9 mouse cellular contexts compared by ENCODE assay signal in genomic region chr7:83632682-83633120, GRCm38 (mm10). TPM values are rescaled to one million over a fixed set of nuclear protein-coding genes. Genes with fewer than 3 reads are reported as not detected.
DNase-seq lines count a peak whose midpoint lies in the region; ATAC-seq and TF ChIP-seq lines count a peak whose summit lies in the region.
"Had no signal": no experiment of that assay in that cellular context is flagged by ENCODE, and none has a peak within 500 bp of the region (broad histone marks: within the 10 kb centered on the region; RNA-seq: fewer than 3 reads in every experiment).

No protein-coding gene starts in this region.

- DNase-seq in heart, adult 2 months, result no peak
- no peak for DNase-seq in heart, postnatal 10 days
- DNase-seq in CH12.LX (ENCODE audit: extremely low read depth), result no peak
- no peak for DNase-seq in forebrain, embryonic 14.5 days (ENCODE audit: low spot score)
- no peak for DNase-seq in thymus, adult 18-20 months
- no peak for DNase-seq in thymus, postnatal 10 days (ENCODE audit: low spot score in 2 of 2)
- DNase-seq in embryo, embryonic 10 days (ENCODE audit: low spot score), result no peak

- dilution Hi-C loops in CH12.LX (cut with MboI; ENCODE audit: extremely low pct_ligation_motif_present, extremely low pct_unique_long_range_greater_than_20kb, low sequenced_read_pairs), result no loop called here

- intact Hi-C loops in heart, adult 2 months (cut with DNase I), result loop anchor here (2.0 to 10.0 kb wide), 3 partner anchors 20 to 768 kb away; partner anchors contain the start of genes Mesd, Mex3b and Tlnrd1
- intact Hi-C loops in heart, postnatal 10 days (cut with DNase I), result loop anchor here (2.0 kb wide), 1 partner anchor 18 kb away; no protein-coding TSS in a partner anchor

- 29% methylated on average over 6 of the region's 6 CpGs for WGBS in heart, adult 2 months
- 62% methylated on average over 6 of the region's 6 CpGs for WGBS in forebrain, embryonic 14.5 days
- WGBS in liver, embryonic 15.5 days (ENCODE audit: insufficient replicate concordance), result 55% methylated on average over 6 of the region's 6 CpGs

- no peak for TF ChIP-seq CTCF in heart, adult 2 months (IDR thresholded peaks at IDR 0.05)
- TF ChIP-seq CTCF in CH12.LX (conservative IDR thresholded peaks at IDR 0.05 in 1 of 2, IDR thresholded peaks at IDR 0.05 in 1 of 2; ENCODE audit: low read depth in 2 of 2, low read length in 2 of 2), result no peak

- TF ChIP-seq RAD21 in CH12.LX (IDR thresholded peaks at IDR 0.05; ENCODE audit: low read depth, low read length), result no peak

- no peak for TF ChIP-seq POLR2A in heart, adult 2 months (IDR thresholded peaks at IDR 0.05; ENCODE audit: insufficient read depth, low read depth, low read length)
- no peak for TF ChIP-seq POLR2A in CH12.LX (IDR thresholded peaks at IDR 0.05; ENCODE audit: low read depth, low read length)

- peaks cover 6% of the 10 kb centered on the region for H3K4me1 ChIP-seq in heart, adult 2 months (ENCODE audit: control insufficient read depth, insufficient read depth, low read length)
- H3K4me1 ChIP-seq in CH12.LX (ENCODE audit: control insufficient read depth in 1 of 2, insufficient read depth in 2 of 2), result peaks cover 11 to 69% of the 10 kb centered on the region in 2 experiments
- 0 out of 2 replicates have a peak, but pooled peaks cover 2% of the 10 kb centered on the region for H3K4me1 ChIP-seq in forebrain, embryonic 14.5 days (ENCODE audit: control insufficient read depth, insufficient read depth, low read length)
- H3K4me1 ChIP-seq in liver, embryonic 15.5 days (replicated peaks), result peaks cover 32% of the 10 kb centered on the region

- H3K4me2 ChIP-seq in CH12.LX (ENCODE audit: insufficient read depth, low read depth, poor library complexity, severe bottlenecking), result peak overlapping the region; percentile 96
- H3K4me2 ChIP-seq in forebrain, embryonic 14.5 days (ENCODE audit: low read length), result peak overlapping the region; percentile 65
- peak overlapping the region; percentile 85 for H3K4me2 ChIP-seq in liver, embryonic 15.5 days

- no peaks in the 10 kb centered on the region for H3K79me2 ChIP-seq in heart, adult 2 months (replicated peaks; ENCODE audit: control insufficient read depth, insufficient read depth, low read length)
- peaks cover 30% of the 10 kb centered on the region for H3K79me2 ChIP-seq in CH12.LX (replicated peaks; ENCODE audit: control insufficient read depth, extremely low read depth, insufficient read depth, poor library complexity, severe bottlenecking)

- peak overlapping the region; percentile 63 for H3K4me3 ChIP-seq in heart, adult 2 months
- peak overlapping the region; percentile 82 to 94 (median 85) for H3K4me3 ChIP-seq in CH12.LX (replicated peaks in 1 of 3; ENCODE audit: low read depth in 2 of 3, low read length in 2 of 3, poor library complexity in 1 of 3)
- peak overlapping the region; percentile 51; the same call in 1 of the 2 replicates for H3K4me3 ChIP-seq in forebrain, embryonic 14.5 days (ENCODE audit: low read depth, low read length)
- H3K4me3 ChIP-seq in liver, embryonic 15.5 days (replicated peaks), result peak overlapping the region; percentile 62

- H3K36me3 ChIP-seq in heart, adult 2 months (ENCODE audit: control insufficient read depth, insufficient read depth, low read length), result no peaks in the 10 kb centered on the region; the same call in 1 of the 2 replicates
- peaks cover 30 to 44% of the 10 kb centered on the region in 2 experiments for H3K36me3 ChIP-seq in CH12.LX (replicated peaks in 1 of 2; ENCODE audit: control insufficient read depth in 1 of 2, insufficient read depth in 1 of 2, low read length in 1 of 2)
- H3K36me3 ChIP-seq in forebrain, embryonic 14.5 days (ENCODE audit: control insufficient read depth, insufficient read depth, low read length), result no peaks in the 10 kb centered on the region
- peaks cover 10% of the 10 kb centered on the region; the same call in 1 of the 2 replicates for H3K36me3 ChIP-seq in liver, embryonic 15.5 days (replicated peaks)

- peak overlapping the region; percentile 57 for H3K9ac ChIP-seq in heart, adult 2 months (ENCODE audit: low read depth, low read length)
- H3K9ac ChIP-seq in CH12.LX (ENCODE audit: insufficient read depth, low read depth), result peak overlapping the region; percentile 77
- H3K9ac ChIP-seq in forebrain, embryonic 14.5 days (ENCODE audit: low read length), result no peak overlapping the region
- 0 out of 2 replicates have a peak overlapping the region, but pooled peaks have one; percentile 13 for H3K9ac ChIP-seq in liver, embryonic 15.5 days

- in situ Hi-C loops in CH12.LX (cut with MboI; ENCODE audit: low pct_ligation_motif_present, low pct_unique_long_range_greater_than_20kb, low sequenced_read_pairs), result no loop called here

- TF ChIP-seq EP300 in heart, adult 2 months (IDR thresholded peaks at IDR 0.05; ENCODE audit: insufficient read depth, low read depth, low read length), result no peak
- TF ChIP-seq EP300 in CH12.LX (IDR thresholded peaks at IDR 0.05; ENCODE audit: low read length), result no peak

- no peaks in the 10 kb centered on the region for H3K27me3 ChIP-seq in heart, adult 2 months (ENCODE audit: control insufficient read depth, insufficient read depth, low read length)
- H3K27me3 ChIP-seq in CH12.LX (replicated peaks), result no peaks in the 10 kb centered on the region
- H3K27me3 ChIP-seq in forebrain, embryonic 14.5 days (replicated peaks; ENCODE audit: control insufficient read depth, insufficient read depth, low read length), result no peaks in the 10 kb centered on the region
- no peaks in the 10 kb centered on the region for H3K27me3 ChIP-seq in liver, embryonic 15.5 days

- ATAC-seq in forebrain, embryonic 14.5 days, result no peak
- no peak for ATAC-seq in liver, embryonic 15.5 days (ENCODE audit: insufficient read depth)

- H3K27ac ChIP-seq in heart, adult 2 months, result peak overlapping the region; percentile 92
- H3K27ac ChIP-seq in CH12.LX (ENCODE audit: insufficient read depth, low read depth), result peak overlapping the region; percentile 78
- no peak overlapping the region for H3K27ac ChIP-seq in forebrain, embryonic 14.5 days (ENCODE audit: low read depth, low read length)
- 0 out of 2 replicates have a peak overlapping the region, but pooled peaks have one; percentile 4 for H3K27ac ChIP-seq in liver, embryonic 15.5 days (replicated peaks)

- no peaks in the 10 kb centered on the region for H3K9me3 ChIP-seq in CH12.LX (replicated peaks; ENCODE audit: low read length)
- H3K9me3 ChIP-seq in forebrain, embryonic 14.5 days (replicated peaks; ENCODE audit: control insufficient read depth, low read length), result no peaks in the 10 kb centered on the region
- H3K9me3 ChIP-seq in liver, embryonic 15.5 days (replicated peaks), result no peaks in the 10 kb centered on the region

TF ChIP-seq in CH12.LX, 34 proteins besides CTCF, POLR2A, EP300 and RAD21:
- TF ChIP-seq MAZ (IDR thresholded peaks at IDR 0.05; ENCODE audit: low read depth, low read length), result 0 out of 2 replicates have a peak, but pooled peaks have one; percentile 30
- TF ChIP-seq IRF4 (IDR thresholded peaks at IDR 0.05; ENCODE audit: low read depth, low read length), result no peak

RNA-seq across cellular contexts. Expression of gene Stard5, which starts 0.9 kb away (rescaled TPM):
- 1 to 10 TPM; 8.6 to 9.2 TPM for total RNA-seq in heart, adult 2 months (2021)
- 6.7 and 9.6 TPM in 2 replicates for polyA plus RNA-seq in heart, adult 2 months (2012; rRNA removed)
- total RNA-seq in heart, postnatal 10 days (2021), result 10 to 100 TPM; 19.5 to 22.9 TPM
- 37.6 and 44.9 TPM in 2 replicates for total RNA-seq in CH12.LX (2012; rRNA removed)
- 30.1 and 31.7 TPM in 2 replicates for total RNA-seq in CH12.LX (2014; rRNA removed)
- polyA plus RNA-seq in CH12.LX (2012; ENCODE audit: insufficient read length, low read depth), result 33.1 and 39.2 TPM in 2 replicates
- 7.7 and 8.1 TPM in 2 replicates for polyA plus RNA-seq in forebrain, embryonic 14.5 days (2014; fragmentation: Nextera tagmentation; extraction: Ambion mirVana)
- 14.4 and 18.8 TPM in 2 replicates for polyA plus RNA-seq in liver, embryonic 15.5 days (2015; fragmentation: Nextera tagmentation; extraction: Ambion mirVana)

RNA-seq across cellular contexts. Expression of gene Tmc3, which starts 48.0 kb away (rescaled TPM):
- under 1 TPM in 1 of 2 experiments, not detected in 1; 0.11 TPM for total RNA-seq in heart, adult 2 months (2021)
- 0.08 and 0.44 TPM in 2 replicates for polyA plus RNA-seq in heart, adult 2 months (2012; rRNA removed)
- 1 to 10 TPM; 1.8 to 1.9 TPM for total RNA-seq in heart, postnatal 10 days (2021)
- total RNA-seq in CH12.LX (2012; rRNA removed), result 1.3 and 2.2 TPM in 2 replicates
- 1.2 and 1.3 TPM in 2 replicates for total RNA-seq in CH12.LX (2014; rRNA removed)
- 2.3 and 3.0 TPM in 2 replicates for polyA plus RNA-seq in CH12.LX (2012; ENCODE audit: insufficient read length, low read depth)
- polyA plus RNA-seq in forebrain, embryonic 14.5 days (2014; fragmentation: Nextera tagmentation; extraction: Ambion mirVana), result 0.14 and 0.23 TPM in 2 replicates
- 0.18 and 0.23 TPM in 2 replicates for polyA plus RNA-seq in liver, embryonic 15.5 days (2015; fragmentation: Nextera tagmentation; extraction: Ambion mirVana)
- polyA plus RNA-seq: C2C12 had no signal
